Mouse (Mus musculus) erythroid progenitor cell, adult 5-6 weeks (primary cell): ENCODE data around the gene Nme3. TPM values are rescaled to one million over a fixed set of nuclear protein-coding genes. Genes with fewer than 3 reads are reported as not detected.
"Not testable (repeated sequence)": the region's sequence is repeated elsewhere in the genome, so short reads cannot be mapped to it uniquely, and the experiment has no call there.

ENCODE experiments used
- ATAC-seq: replicated peaks from 2 replicates; pipeline ENCODE4 v1.8.0; 2016; ENCODE audit warnings: moderate number of reproducible peaks, mild to moderate bottlenecking, moderate TSS enrichment, inconsistent platforms; ENCODE audit not compliant: poor library complexity, low FRiP score, severe bottlenecking
- total RNA-seq, 2 experiments: library from RNA; stranded (forward) in 1 of 2; stranded (reverse) in 1 of 2; fragments of 150-400 nt in 1 of 2; fragments of 186-747, 209-891 nt in 1 of 2; gene quantifications; 2 replicates each; pipeline versions ENCODE4 v1.2.3 to v1.2.4; 2015 to 2017; ENCODE audit warnings: low replicate concordance in 2 of 2

Nme3 gene
- total RNA-seq, 2 experiments from 2014 or later, result 95.5 to 169 TPM

- ATAC-seq, result peak; percentile 84
Measured at GRCm38 (mm10) chr17:24942453-24942852, 46.2 kb downstream of the Nme3 start.

GRCm38 (mm10) chr17:24943036-24943435, 46.7 kb downstream of the Nme3 start:
- ATAC-seq, result no peak

GRCm38 (mm10) chr17:24943589-24943988, 47.3 kb downstream of the Nme3 start:
- not testable (repeated sequence) for ATAC-seq

Other genes with a start within 250 kb of the Nme3 start
- 0.84 TPM in 1 of 2 replicates, not detected in the other for gene Slc9a3r2, start 246.2 kb upstream of the Nme3 start, total RNA-seq (2015; ENCODE audit: low replicate concordance)
- gene Slc9a3r2, start 246.2 kb upstream of the Nme3 start, total RNA-seq (2017; ENCODE audit: low replicate concordance), result not detected in 2 replicates
- not detected in 2 replicates for gene Npw, start 238.0 kb upstream of the Nme3 start, total RNA-seq (2015; ENCODE audit: low replicate concordance)
- gene Npw, start 238.0 kb upstream of the Nme3 start, total RNA-seq (2017; ENCODE audit: low replicate concordance), result not detected in 2 replicates
- gene Zfp598, start 226.8 kb upstream of the Nme3 start, total RNA-seq (2015; ENCODE audit: low replicate concordance), result 13.4 and 18.4 TPM in 2 replicates
- gene Zfp598, start 226.8 kb upstream of the Nme3 start, total RNA-seq (2017; ENCODE audit: low replicate concordance), result 9.2 and 12.0 TPM in 2 replicates
- not detected in 2 replicates for gene Syngr3, start 206.5 kb upstream of the Nme3 start, total RNA-seq (2015; ENCODE audit: low replicate concordance)
- not detected in 2 replicates for gene Syngr3, start 206.5 kb upstream of the Nme3 start, total RNA-seq (2017; ENCODE audit: low replicate concordance)
- 9.6 and 15.9 TPM in 2 replicates for gene Gfer, start 200.3 kb upstream of the Nme3 start, total RNA-seq (2015; ENCODE audit: low replicate concordance)
- 14.0 and 15.7 TPM in 2 replicates for gene Gfer, start 200.3 kb upstream of the Nme3 start, total RNA-seq (2017; ENCODE audit: low replicate concordance)
- gene Noxo1, start 200.3 kb upstream of the Nme3 start, total RNA-seq (2015; ENCODE audit: low replicate concordance), result not detected in 2 replicates
- gene Noxo1, start 200.3 kb upstream of the Nme3 start, total RNA-seq (2017; ENCODE audit: low replicate concordance), result not detected in 2 replicates
- gene Tbl3, start 188.8 kb upstream of the Nme3 start, total RNA-seq (2015; ENCODE audit: low replicate concordance), result 5.8 and 10.1 TPM in 2 replicates
- 4.8 and 9.0 TPM in 2 replicates for gene Tbl3, start 188.8 kb upstream of the Nme3 start, total RNA-seq (2017; ENCODE audit: low replicate concordance)
- not detected in 2 replicates for gene Rnf151, start 178.4 kb upstream of the Nme3 start, total RNA-seq (2015; ENCODE audit: low replicate concordance)
- not detected in 2 replicates for gene Rnf151, start 178.4 kb upstream of the Nme3 start, total RNA-seq (2017; ENCODE audit: low replicate concordance)
- gene Rps2, start 178.4 kb upstream of the Nme3 start, total RNA-seq (2015; ENCODE audit: low replicate concordance), result 1,299 and 1,601 TPM in 2 replicates
- 315 and 526 TPM in 2 replicates for gene Rps2, start 178.4 kb upstream of the Nme3 start, total RNA-seq (2017; ENCODE audit: low replicate concordance)
- 178 and 200 TPM in 2 replicates for gene Ndufb10, start 172.0 kb upstream of the Nme3 start, total RNA-seq (2015; ENCODE audit: low replicate concordance)
- 84.0 and 122 TPM in 2 replicates for gene Ndufb10, start 172.0 kb upstream of the Nme3 start, total RNA-seq (2017; ENCODE audit: low replicate concordance)
- gene Rpl3l, start 168.7 kb upstream of the Nme3 start, total RNA-seq (2015; ENCODE audit: low replicate concordance), result not detected in 2 replicates
- gene Rpl3l, start 168.7 kb upstream of the Nme3 start, total RNA-seq (2017; ENCODE audit: low replicate concordance), result not detected in 2 replicates
- gene Msrb1, start 159.9 kb upstream of the Nme3 start, total RNA-seq (2015; ENCODE audit: low replicate concordance), result 108 and 112 TPM in 2 replicates
- gene Msrb1, start 159.9 kb upstream of the Nme3 start, total RNA-seq (2017; ENCODE audit: low replicate concordance), result 29.5 and 61.6 TPM in 2 replicates
- not detected in 2 replicates for gene Hs3st6, start 143.5 kb upstream of the Nme3 start, total RNA-seq (2015; ENCODE audit: low replicate concordance)
- gene Hs3st6, start 143.5 kb upstream of the Nme3 start, total RNA-seq (2017; ENCODE audit: low replicate concordance), result not detected in 2 replicates
- gene Meiob, start 92.2 kb upstream of the Nme3 start, total RNA-seq (2015; ENCODE audit: low replicate concordance), result not detected in 2 replicates
- not detected in 2 replicates for gene Meiob, start 92.2 kb upstream of the Nme3 start, total RNA-seq (2017; ENCODE audit: low replicate concordance)
- gene Hagh, start 56.4 kb upstream of the Nme3 start, total RNA-seq (2015; ENCODE audit: low replicate concordance), result 350 and 357 TPM in 2 replicates
- 157 and 279 TPM in 2 replicates for gene Hagh, start 56.4 kb upstream of the Nme3 start, total RNA-seq (2017; ENCODE audit: low replicate concordance)
- gene Fahd1, start 46.1 kb upstream of the Nme3 start, total RNA-seq (2015; ENCODE audit: low replicate concordance), result 50.5 and 87.6 TPM in 2 replicates
- 73.2 and 83.4 TPM in 2 replicates for gene Fahd1, start 46.1 kb upstream of the Nme3 start, total RNA-seq (2017; ENCODE audit: low replicate concordance)
- 0.84 TPM in 1 of 2 replicates, not detected in the other for gene Igfals, start 30.5 kb upstream of the Nme3 start, total RNA-seq (2015; ENCODE audit: low replicate concordance)
- gene Igfals, start 30.5 kb upstream of the Nme3 start, total RNA-seq (2017; ENCODE audit: low replicate concordance), result not detected in 2 replicates
- gene Nubp2, start 10.2 kb upstream of the Nme3 start, total RNA-seq (2015; ENCODE audit: low replicate concordance), result 31.9 and 50.8 TPM in 2 replicates
- gene Nubp2, start 10.2 kb upstream of the Nme3 start, total RNA-seq (2017; ENCODE audit: low replicate concordance), result 35.0 and 44.1 TPM in 2 replicates
- 84.0 and 90.5 TPM in 2 replicates for gene Spsb3, start 9.9 kb upstream of the Nme3 start, total RNA-seq (2015; ENCODE audit: low replicate concordance)
- 47.5 and 65.7 TPM in 2 replicates for gene Spsb3, start 9.9 kb upstream of the Nme3 start, total RNA-seq (2017; ENCODE audit: low replicate concordance)
- 6.3 and 14.4 TPM in 2 replicates for gene Eme2, start 1.4 kb upstream of the Nme3 start, total RNA-seq (2015; ENCODE audit: low replicate concordance)
- gene Eme2, start 1.4 kb upstream of the Nme3 start, total RNA-seq (2017; ENCODE audit: low replicate concordance), result 12.7 and 24.5 TPM in 2 replicates
- 8.3 and 9.6 TPM in 2 replicates for gene Mrps34, start 1.4 kb upstream of the Nme3 start, total RNA-seq (2015; ENCODE audit: low replicate concordance)
- gene Mrps34, start 1.4 kb upstream of the Nme3 start, total RNA-seq (2017; ENCODE audit: low replicate concordance), result 9.1 and 19.4 TPM in 2 replicates
- gene Mapk8ip3, start 40.5 kb downstream of the Nme3 start, total RNA-seq (2015; ENCODE audit: low replicate concordance), result 132 and 177 TPM in 2 replicates
- 264 and 268 TPM in 2 replicates for gene Mapk8ip3, start 40.5 kb downstream of the Nme3 start, total RNA-seq (2017; ENCODE audit: low replicate concordance)
- 33.2 and 39.0 TPM in 2 replicates for gene Jpt2, start 64.2 kb downstream of the Nme3 start, total RNA-seq (2015; ENCODE audit: low replicate concordance)
- gene Jpt2, start 64.2 kb downstream of the Nme3 start, total RNA-seq (2017; ENCODE audit: low replicate concordance), result 21.4 and 25.6 TPM in 2 replicates
- 49.9 and 54.4 TPM in 2 replicates for gene Cramp1l, start 119.3 kb downstream of the Nme3 start, total RNA-seq (2015; ENCODE audit: low replicate concordance)
- 38.1 and 53.4 TPM in 2 replicates for gene Cramp1l, start 119.3 kb downstream of the Nme3 start, total RNA-seq (2017; ENCODE audit: low replicate concordance)
- 129 and 130 TPM in 2 replicates for gene Ift140, start 119.6 kb downstream of the Nme3 start, total RNA-seq (2015; ENCODE audit: low replicate concordance)
- gene Ift140, start 119.6 kb downstream of the Nme3 start, total RNA-seq (2017; ENCODE audit: low replicate concordance), result 239 and 264 TPM in 2 replicates
- not detected in 2 replicates for gene Tmem204, start 187.1 kb downstream of the Nme3 start, total RNA-seq (2015; ENCODE audit: low replicate concordance)
- not detected in 2 replicates for gene Tmem204, start 187.1 kb downstream of the Nme3 start, total RNA-seq (2017; ENCODE audit: low replicate concordance)
- gene Telo2, start 219.5 kb downstream of the Nme3 start, total RNA-seq (2015; ENCODE audit: low replicate concordance), result 3.2 and 5.0 TPM in 2 replicates
- gene Telo2, start 219.5 kb downstream of the Nme3 start, total RNA-seq (2017; ENCODE audit: low replicate concordance), result 10.5 and 42.6 TPM in 2 replicates
- not detected in 2 replicates for gene Ptx4, start 224.3 kb downstream of the Nme3 start, total RNA-seq (2015; ENCODE audit: low replicate concordance)
- not detected in 2 replicates for gene Ptx4, start 224.3 kb downstream of the Nme3 start, total RNA-seq (2017; ENCODE audit: low replicate concordance)
- gene Clcn7, start 236.9 kb downstream of the Nme3 start, total RNA-seq (2015; ENCODE audit: low replicate concordance), result 17.3 and 23.1 TPM in 2 replicates
- gene Clcn7, start 236.9 kb downstream of the Nme3 start, total RNA-seq (2017; ENCODE audit: low replicate concordance), result 20.0 and 22.6 TPM in 2 replicates